Mouse (Mus musculus) C2C12 (cell line): ENCODE results near the gene Lrrc73. TPM values are rescaled to one million over a fixed set of nuclear protein-coding genes. Genes with fewer than 3 reads are reported as not detected.

Source experiments
- H3K27me3 ChIP-seq: one replicate; pipeline ENCODE4 v1.6.1; 2011; ENCODE audit not compliant: control insufficient read depth, insufficient read depth, insufficient read length
- H3K36me3 ChIP-seq: one replicate; pipeline ENCODE4 v1.6.1; 2011; ENCODE audit not compliant: control insufficient read depth, insufficient read depth
- H3K4me3 ChIP-seq: one replicate; pipeline ENCODE4 v1.5.1; 2011; ENCODE audit warnings: mild to moderate bottlenecking, control low read depth; ENCODE audit not compliant: poor library complexity, insufficient read depth, severe bottlenecking
- H3K79me2 ChIP-seq: one replicate; pipeline ENCODE4 v1.6.1; 2011; ENCODE audit not compliant: control insufficient read depth, insufficient read depth
- H3K79me3 ChIP-seq: one replicate; pipeline ENCODE4 v1.6.1; 2011; ENCODE audit warnings: low read depth, control low read depth
- H3ac ChIP-seq: one replicate; pipeline ENCODE3; 2011; ENCODE audit warnings: low read depth; ENCODE audit not compliant: control insufficient read depth, insufficient read length
- CEBPB ChIP-seq: IDR thresholded peaks from one replicate; pipeline ENCODE4 v1.6.1; 2011; ENCODE audit warnings: low read depth, mild to moderate bottlenecking, control low read depth, moderate library complexity
- CTCF ChIP-seq: IDR thresholded peaks from one replicate; pipeline ENCODE4 v1.5.1; 2011; ENCODE audit not compliant: control insufficient read depth, insufficient read depth, insufficient read length
- FOSL1 ChIP-seq: IDR thresholded peaks from one replicate; pipeline ENCODE4 v1.8.0; 2011; ENCODE audit warnings: mild to moderate bottlenecking, low read length; ENCODE audit not compliant: poor library complexity, insufficient read depth, severe bottlenecking
- MAX ChIP-seq: IDR thresholded peaks from one replicate; pipeline ENCODE4 v1.6.1; 2011; ENCODE audit warnings: mild to moderate bottlenecking, control low read depth
- MYOD1 ChIP-seq: IDR thresholded peaks from one replicate; pipeline ENCODE4 v1.6.1; 2011; ENCODE audit warnings: low read depth; ENCODE audit not compliant: control insufficient read depth, insufficient read length
- MYOG ChIP-seq: IDR thresholded peaks from one replicate; pipeline ENCODE4 v1.6.1; 2011; ENCODE audit not compliant: control insufficient read depth, insufficient read length; ENCODE audit errors: extremely low read depth
- USF1 ChIP-seq: IDR thresholded peaks from one replicate; pipeline ENCODE4 v1.6.1; 2011; ENCODE audit warnings: low read depth, mild to moderate bottlenecking, control low read depth, moderate library complexity
- polyA plus RNA-seq: library from polyadenylated mRNA; unstranded; fragments of >200 nt; fragmentation: generic; extraction: Trizol; gene quantifications from one replicate; pipeline ENCODE4 v1.2.1, GENCODE M21; 2012; ENCODE audit warnings: missing spikeins

Gene Lrrc73
- polyA plus RNA-seq, 1 experiment: 5.3 TPM

DNA sequence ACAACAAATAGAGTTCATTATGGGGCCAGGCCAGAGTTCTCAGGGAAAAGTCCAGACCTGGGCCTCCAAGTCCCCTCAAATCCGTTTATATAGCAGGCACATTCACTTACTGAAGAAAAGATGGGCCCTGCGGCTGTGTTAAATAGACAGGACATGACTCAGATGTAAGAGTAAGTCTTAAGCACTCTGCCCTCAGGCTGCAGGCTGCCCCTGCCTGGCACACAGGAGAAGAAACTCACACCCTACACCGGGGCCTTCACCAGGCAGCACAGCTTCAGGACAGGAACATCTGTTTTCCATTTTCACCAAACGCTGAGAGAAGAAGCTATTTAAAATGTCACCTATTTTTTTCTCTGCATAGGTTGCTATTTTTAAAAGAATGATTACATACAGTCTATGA lies 24.3 kb downstream of the Lrrc73 start:
- Histone ChIP-seq H3K4me3 (no peak overlapping the region), H3K79me2 (peaks cover 83% of the 10 kb centered on the region), H3K36me3 (peaks cover 45% of the 10 kb centered on the region), H3K79me3 (peaks cover 66% of the 10 kb centered on the region), H3K27me3 (no peaks in the 10 kb centered on the region), H3ac (peak overlapping the region; percentile 62)
- TF ChIP-seq USF1 (no peak), MAX (peak; percentile 53)

- Histone ChIP-seq H3K36me3 (peaks cover 42% of the 10 kb centered on the region), H3ac (peak overlapping the region; percentile 38)
These were observed 24.9 kb downstream of the Lrrc73 start for GRCm38 (mm10) chr17:46278011-46278765.

DNA sequence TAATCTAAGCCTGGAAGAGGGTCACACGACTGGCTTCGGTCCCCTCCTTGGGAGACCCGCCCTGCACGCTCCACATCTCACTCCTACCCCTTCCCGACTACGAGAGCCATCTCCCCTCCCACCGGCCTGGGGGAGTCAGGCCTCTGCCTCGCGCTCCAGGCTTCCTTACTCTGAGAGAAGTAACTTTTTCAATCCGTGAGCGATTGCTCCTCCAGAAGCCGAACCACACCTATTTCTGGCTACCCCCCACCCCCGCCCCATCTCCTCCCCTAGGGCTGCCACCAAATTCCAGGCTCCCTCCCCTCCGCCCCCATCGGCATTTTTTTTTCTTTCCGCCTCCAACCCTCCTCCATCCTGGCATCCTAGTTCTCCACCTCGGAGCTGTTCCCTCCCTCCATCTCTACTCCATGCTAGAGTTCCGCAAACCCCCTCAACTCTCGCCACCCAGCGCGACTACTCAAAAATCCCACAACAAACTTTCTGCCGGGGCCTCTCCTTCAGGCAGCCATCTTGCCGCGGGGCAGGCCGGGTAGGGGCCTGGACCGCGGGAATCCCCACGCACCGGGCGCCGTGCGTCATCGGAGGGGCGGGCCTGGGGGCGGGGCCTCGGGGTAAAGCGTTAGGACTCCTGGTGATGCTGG lies 29.3 kb downstream of the Lrrc73 start, which contains the start of gene Tjap1:
Tjap1 (minus strand) TSS at position 544 of the 641 bp plus-strand sequence.
- Histone ChIP-seq H3K27me3 (no peaks in the 10 kb centered on the region), H3ac (peak within 1 kb of the TSS; percentile 80), H3K79me2 (peaks cover 47% of the 10 kb centered on the region), H3K4me3 (peak within 1 kb of the TSS; percentile 63), H3K36me3 (peaks cover 28% of the 10 kb centered on the region), H3K79me3 (peaks cover 39% of the 10 kb centered on the region)
- TF ChIP-seq CTCF: no peak
- TF ChIP-seq USF1: no peak

More at GRCm38 (mm10) chr17:46278011-46278765, 24.9 kb downstream of the Lrrc73 start:
- Histone ChIP-seq H3K4me3 (no peak overlapping the region), H3K79me3 (peaks cover 62% of the 10 kb centered on the region), H3K27me3 (no peaks in the 10 kb centered on the region), H3K79me2 (peaks cover 77% of the 10 kb centered on the region)
- TF ChIP-seq MYOD1 (no peak), FOSL1 (no peak), MYOG (no peak), CTCF (no peak), CEBPB (no peak), MAX (no peak), USF1 (no peak)

DNA sequence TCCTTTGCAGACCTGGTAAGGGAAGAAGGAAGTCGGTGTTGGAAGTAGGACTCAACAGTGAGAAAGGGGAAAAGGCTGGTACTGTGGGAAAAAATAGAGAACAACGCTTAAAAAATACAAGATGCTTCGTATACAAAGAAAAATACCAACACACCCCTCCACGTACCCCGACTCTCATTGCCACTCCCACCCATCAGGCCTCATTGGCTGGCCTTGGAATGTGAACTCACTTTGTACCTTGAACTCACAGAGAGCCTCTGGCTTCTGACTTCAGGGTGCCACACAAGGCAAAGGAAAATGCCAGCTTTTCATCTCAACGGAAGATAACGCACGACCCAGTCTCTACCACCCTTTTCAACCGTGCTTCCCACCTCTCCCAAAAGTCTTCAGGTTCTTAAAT lies 29.8 kb downstream of the Lrrc73 start:
- Histone ChIP-seq H3K79me2 (peaks cover 45% of the 10 kb centered on the region), H3K79me3 (peaks cover 39% of the 10 kb centered on the region), H3K36me3 (peaks cover 28% of the 10 kb centered on the region), H3K27me3 (no peaks in the 10 kb centered on the region), H3ac (no peak overlapping the region), H3K4me3 (no peak overlapping the region)
- no peak for TF ChIP-seq MYOG
- no peak for TF ChIP-seq CTCF
- no peak for TF ChIP-seq MYOD1
- no peak for TF ChIP-seq FOSL1
- TF ChIP-seq USF1: no peak
- TF ChIP-seq MAX: no peak
- TF ChIP-seq CEBPB: no peak

- Histone ChIP-seq H3ac (no peak overlapping the region), H3K36me3 (peaks cover 21% of the 10 kb centered on the region), H3K4me3 (no peak overlapping the region), H3K79me2 (peaks cover 37% of the 10 kb centered on the region), H3K79me3 (peaks cover 37% of the 10 kb centered on the region), H3K27me3 (no peaks in the 10 kb centered on the region)
- TF ChIP-seq MAX (no peak), MYOD1 (peak; percentile 14)
These were observed 30.6 kb downstream of the Lrrc73 start for GRCm38 (mm10) chr17:46283911-46284310.

- Histone ChIP-seq H3K79me2 (peaks cover 30% of the 10 kb centered on the region), H3K4me3 (no peak overlapping the region), H3K27me3 (no peaks in the 10 kb centered on the region), H3K36me3 (peaks cover 13% of the 10 kb centered on the region), H3K79me3 (peaks cover 29% of the 10 kb centered on the region), H3ac (no peak overlapping the region)
- TF ChIP-seq MYOD1 (peak; percentile 81), MAX (no peak)
These were observed 31.3 kb downstream of the Lrrc73 start for GRCm38 (mm10) chr17:46284653-46285052.
